Mouse (Mus musculus) heart, postnatal 10 days (tissue): ENCODE measurements around the gene Ddx11. TPM values are rescaled to one million over a fixed set of nuclear protein-coding genes. Genes with fewer than 3 reads are reported as not detected.

ENCODE experiments used
- DNase-seq, 2 experiments: peaks; one replicate each; pipeline ENCODE4 v3.0.0; 2021
- intact Hi-C: fragments of 180-260 bp; cut with DNase I; formaldehyde crosslinking; loops from one replicate; pipeline ENCODE4 v1.15.1; 2025
- total RNA-seq, 2 experiments: library from RNA; stranded (reverse); gene quantifications; 2 replicates each; pipeline ENCODE4 v1.2.3; 2021

Ddx11 gene
- total RNA-seq: 1 to 10 TPM; 2.9 to 4.3 TPM

DNA sequence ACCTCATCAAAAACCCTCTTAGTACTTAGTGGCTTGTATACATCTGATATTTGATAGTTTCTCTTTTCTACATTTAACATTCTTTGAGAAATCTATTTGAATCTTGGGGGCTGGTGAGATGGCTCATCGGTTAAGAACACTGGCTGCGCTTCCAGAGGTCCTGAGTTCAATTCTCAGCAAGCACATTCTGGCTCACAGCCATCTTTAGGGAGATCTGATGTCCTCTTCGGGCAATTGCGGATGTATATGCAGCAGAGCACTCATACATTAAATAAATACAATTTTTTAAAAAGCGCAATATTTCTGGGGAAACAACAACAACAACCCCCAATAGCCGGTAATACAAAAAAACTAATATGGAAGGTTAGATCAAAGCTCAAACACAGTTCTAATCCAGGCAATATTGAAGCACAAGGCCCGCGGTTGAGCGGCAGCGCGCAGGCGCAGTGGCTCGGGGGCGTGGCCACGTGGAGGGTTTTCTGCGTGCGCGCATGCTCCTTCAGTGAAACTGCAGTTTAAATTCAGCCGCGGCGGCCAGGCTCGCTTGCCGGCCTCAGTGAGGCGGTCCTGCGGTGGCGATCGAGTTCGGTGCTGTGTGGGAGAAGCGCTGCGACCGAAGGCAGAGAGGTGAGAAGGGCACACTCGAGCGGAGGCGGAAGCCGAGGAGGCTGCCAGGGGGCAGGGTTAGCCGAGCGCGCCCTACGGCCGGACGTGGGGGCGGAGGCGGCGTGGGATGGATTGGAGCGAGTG is at the start of gene Ddx11:
Ddx11 (plus strand) TSS at position 455 of the 750 bp plus-strand sequence.
- intact Hi-C loops: no loop called here
- DNase-seq: peak; percentile 95 to 97

DNA sequence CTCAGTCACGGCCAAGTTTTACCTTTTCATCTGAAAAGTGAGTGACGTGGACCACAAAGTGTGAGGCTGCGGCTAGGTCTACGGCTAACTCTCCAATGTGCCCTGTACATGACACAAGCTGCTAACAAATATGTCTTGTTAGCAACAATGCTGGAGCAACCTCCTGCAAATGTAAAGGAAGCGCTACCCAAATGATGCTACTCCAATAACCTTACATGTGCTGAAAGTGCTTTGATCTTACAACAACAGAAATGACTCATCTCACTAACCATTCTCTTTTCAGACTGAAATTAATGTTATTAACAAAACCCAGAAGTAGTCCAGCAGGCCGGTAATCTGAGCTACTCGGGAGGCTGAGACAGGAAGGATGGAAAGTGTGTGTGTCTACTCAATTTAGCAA is 49.3 kb upstream of the Ddx11 start:
- no peak for DNase-seq
- intact Hi-C loops: no loop called here

DNA sequence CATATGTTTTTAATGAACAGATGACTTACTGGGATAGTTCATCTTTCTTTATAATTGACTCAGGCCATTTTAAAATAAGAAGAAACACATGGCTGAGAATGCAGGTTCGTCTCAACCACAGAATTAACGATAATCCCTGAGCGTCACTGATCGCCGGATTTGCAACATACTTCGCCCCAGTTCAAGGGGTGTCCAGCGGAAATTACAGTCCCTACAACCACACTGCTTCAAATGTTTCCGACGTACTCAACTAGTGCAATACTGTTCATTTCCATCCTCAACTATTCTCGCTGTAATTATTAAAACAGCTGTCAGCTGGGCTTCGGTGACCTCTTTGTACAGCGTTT is 47.5 kb upstream of the Ddx11 start:
- DNase-seq: no peak
- intact Hi-C loops: no loop called here

DNA sequence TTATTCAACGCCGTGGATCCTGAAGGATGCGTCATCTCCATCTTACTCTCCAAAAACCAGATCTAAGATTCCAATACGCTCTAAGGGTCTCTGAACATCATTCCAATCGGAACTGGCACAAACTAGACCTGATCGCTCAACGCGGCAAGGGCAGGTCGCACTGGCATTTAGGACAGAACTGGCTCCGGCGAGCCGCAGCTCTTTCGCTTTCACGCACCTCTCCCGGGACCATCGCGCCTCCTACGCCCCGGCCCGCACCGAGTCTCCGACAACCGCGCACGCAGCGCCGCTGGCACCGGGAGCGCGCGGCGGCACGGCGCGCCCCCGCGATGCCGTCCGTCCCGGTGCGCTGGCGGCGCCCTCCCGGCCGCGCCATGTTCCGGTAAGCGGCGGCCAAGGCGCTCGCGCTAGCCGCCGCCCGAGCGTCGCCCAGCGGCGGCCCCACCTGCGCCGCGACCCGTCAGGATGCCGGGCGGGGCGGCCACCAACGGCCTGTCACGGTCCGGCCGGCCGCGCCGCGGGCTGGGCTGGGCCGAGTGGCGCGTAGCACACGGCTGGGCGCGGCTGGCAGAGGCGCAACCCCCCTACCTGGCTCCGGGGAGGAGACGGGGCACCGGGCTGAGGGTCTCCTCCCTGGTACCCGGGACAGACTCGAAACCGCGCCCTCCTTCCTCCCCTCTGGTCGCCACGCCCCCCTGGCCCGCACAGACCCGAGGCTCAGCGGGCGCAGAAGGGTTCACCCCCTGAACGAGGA is 47.0 kb upstream of the Ddx11 start:
- intact Hi-C loops: no loop called here
- peak; percentile 42 to 53 for DNase-seq

DNA sequence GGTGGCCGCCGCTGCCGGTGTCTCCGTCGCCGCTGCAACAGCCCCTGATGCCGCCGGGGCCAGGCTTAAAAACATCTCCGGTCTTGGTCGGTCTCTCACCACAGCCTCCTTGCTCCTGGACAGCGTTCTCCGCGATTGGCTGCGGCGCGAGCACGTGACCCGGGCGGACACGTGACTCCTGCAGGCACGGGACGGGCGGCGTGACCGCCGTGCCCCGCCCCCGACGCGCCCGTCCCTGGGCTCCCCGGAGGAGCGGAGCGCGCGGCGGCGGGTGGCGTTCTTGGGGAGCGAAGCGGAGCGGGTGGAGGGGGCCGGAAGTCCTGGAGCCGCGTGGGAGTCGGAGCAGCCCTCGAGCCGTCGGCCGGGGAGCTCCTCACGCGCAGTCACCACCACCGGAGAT is 46.4 kb upstream of the Ddx11 start, which contains the start of gene Ankrd12:
Ankrd12 (minus strand) TSS at position 156 of the 400 bp plus-strand sequence.
- peak; percentile 97 to 98 for DNase-seq
- intact Hi-C loops: loop anchor here (1.0 kb wide), 1 partner anchor 24 kb away; the partner anchor contains the start of gene Ndufv2

DNA sequence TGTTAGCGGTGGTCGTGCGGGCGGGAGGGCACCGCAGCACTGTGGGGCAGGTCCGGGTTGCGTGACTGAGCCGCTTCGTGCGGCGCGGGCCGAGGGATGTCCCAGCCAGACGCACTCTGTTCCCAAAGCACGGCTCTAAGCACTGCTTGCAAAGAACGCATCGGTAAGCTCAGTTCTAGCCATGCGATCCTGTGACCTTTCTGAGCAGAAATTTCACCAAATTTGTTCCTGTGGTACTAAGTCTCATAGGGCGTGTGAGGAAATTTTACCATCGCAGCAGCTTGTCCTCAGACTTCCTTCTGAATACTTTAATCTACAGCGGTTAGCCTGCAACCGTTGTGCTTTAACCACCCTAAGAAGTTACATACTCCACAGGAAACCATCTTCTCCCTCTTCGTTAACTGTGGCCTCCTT is 45.9 kb upstream of the Ddx11 start:
- DNase-seq: no peak
- intact Hi-C loops: loop anchor here (1.0 kb wide), 1 partner anchor 24 kb away; the partner anchor contains the start of gene Ndufv2

DNA sequence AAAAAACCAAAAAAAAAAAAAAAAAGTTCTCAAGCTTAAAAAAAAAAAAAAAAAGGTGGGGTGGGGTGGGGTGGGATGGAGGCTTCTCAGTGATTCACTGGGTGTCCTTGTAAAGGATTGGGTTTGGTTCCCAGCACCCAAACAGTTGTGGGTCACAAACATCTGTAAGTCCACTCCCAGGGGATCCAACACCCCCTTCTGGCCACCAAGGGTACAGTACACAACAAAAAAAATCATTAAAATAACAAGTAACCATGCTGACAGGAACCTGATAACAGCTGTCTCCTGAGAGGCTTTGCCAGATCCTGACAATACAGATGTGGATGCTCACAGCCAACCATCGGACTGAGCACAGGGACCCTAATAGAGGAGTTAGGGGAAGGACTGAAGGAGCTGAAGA is 38.8 kb upstream of the Ddx11 start:
- intact Hi-C loops: no loop called here

DNA sequence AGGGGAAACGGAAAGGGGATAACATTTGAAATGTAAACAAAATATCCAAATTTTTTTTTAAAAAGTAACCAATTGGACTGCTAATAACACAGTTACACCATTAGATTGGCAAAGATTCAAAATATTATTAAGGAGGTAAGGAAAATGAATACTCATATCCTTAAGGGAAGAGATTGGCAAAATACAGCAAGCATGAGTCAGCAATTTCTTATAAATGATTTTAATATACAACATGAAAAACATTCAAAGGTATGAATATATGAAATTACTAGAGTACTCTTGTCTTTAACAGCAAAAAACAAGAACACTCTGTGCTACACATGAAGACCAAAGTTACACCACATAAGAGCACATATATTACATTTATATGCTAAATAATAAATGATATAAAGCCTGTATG is 38.3 kb upstream of the Ddx11 start:
- DNase-seq: no peak
- intact Hi-C loops: no loop called here

More for the DNA sequence above, 38.8 kb upstream of the Ddx11 start:
- DNase-seq: no peak

DNA sequence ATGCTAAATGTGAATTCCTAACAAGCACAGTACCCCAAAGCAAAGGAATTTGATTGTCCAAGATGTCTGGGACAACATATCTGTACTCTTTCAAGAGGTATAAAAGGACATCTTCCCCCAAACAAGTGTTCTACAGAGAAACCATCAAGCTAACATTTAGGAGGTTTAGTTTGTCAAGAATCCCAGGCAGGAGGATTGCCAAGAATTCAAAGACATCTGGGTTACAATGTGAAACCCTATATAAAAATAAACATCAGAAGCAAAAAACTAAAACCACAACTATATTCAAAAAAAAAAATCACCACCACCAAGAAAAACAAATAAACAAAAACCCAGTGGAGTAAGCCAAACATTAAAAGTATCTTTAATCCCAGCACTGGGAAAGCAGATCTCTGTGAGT is 33.1 kb upstream of the Ddx11 start:
- no peak for DNase-seq
- intact Hi-C loops: no loop called here

DNA sequence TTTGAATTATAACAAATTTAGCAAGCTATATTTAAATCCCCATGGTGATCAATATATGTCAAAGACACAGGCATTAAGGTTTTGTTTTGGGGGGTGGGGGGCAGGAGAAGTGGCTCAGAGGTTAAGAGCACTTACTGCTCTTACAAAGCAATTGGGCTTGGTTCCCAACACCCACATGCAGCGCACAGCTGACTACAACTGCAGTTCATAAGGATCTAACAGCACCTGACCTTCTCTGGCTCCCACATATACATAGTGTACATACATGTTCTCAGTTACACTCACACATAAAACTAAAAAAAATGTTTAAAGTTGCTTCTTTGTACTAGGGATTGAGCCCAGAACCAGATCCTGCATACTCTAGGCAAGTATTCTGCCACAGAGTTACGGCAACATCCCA is 31.9 kb upstream of the Ddx11 start:
- intact Hi-C loops: no loop called here
- DNase-seq: no peak

DNA sequence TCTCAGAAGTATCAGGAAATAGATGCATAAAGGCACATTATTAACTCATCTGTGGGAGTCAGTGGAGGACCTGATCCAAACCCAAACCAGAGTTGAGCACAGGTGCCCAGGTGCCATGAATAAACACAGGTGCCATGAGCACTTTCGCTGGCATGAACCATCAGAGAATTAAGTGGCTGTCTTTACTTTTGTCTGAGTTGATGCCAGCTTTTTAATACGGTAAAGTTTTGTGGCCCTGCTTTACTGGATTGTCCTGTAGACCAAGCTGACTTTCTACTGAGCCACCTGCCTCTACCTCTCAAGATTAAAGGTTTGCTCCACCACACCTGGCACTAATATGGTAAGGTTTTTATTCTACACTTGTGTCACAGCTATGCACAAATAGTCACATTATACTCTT is 31.3 kb upstream of the Ddx11 start:
- intact Hi-C loops: no loop called here

DNA sequence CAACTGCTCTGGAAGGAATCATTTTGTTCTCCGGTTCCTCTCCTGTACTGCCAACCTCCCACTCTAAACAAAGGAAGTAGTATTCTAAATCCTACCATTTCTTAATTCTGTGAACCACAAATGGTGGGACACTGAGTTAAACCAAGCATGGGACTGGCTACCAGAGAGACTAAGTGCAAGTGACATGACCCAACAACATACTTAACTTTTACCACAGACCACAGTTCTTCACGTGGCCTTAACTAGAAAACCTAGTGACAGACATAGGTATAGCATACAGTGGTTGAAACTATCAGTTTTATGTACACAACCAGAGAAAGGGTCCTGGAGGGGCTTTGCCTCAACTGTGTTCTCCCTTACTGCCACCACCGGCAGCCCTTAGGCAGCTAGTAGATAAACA is 30.7 kb upstream of the Ddx11 start:
- no peak for DNase-seq
- intact Hi-C loops: no loop called here

More for the DNA sequence above, 31.3 kb upstream of the Ddx11 start:
- DNase-seq: no peak

DNA sequence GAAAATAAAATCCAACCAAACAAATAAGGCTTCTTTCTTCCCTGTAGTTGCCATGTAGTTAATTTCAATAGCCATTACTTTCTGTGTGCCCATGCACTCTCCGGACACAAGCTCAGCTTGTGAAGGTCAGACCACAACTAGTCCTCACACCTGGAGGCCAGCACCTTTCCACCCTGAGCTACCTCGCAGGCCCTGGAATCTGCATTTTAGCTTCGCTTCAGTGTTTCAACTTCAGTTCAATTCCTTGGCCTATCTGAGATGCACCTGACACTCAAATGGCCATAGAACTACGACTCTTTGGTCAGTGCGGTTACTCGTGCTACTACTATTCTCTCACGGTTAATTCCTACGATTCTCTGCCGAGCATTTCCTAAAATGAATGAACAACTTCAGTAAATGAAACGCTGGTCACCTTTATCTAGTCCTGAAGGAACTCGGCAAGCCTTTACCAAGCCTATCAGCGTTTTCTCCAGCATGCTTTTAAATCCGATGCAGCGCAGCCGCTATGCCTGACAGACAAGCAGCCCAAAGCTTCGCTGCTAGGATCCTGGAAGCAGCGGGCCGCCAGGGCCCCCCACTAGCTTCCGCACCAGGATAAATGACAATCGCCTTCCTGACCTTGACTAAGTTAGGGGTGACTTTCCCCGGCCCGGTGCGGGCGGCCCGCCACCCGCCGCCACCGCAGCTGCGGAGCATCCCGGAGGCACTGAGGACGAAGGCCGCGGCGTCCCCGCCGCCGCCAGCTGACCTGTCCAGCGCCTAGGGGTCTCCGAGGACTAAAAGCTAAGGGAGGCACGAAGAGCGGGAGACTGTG is 22.5 kb upstream of the Ddx11 start:
- peak in 1 of 2 experiments; percentile 46 for DNase-seq
- intact Hi-C loops: loop anchor here (1.0 to 10.0 kb wide), 2 partner anchors 23 to 396 kb away; partner anchors contain the start of gene Ankrd12

DNA sequence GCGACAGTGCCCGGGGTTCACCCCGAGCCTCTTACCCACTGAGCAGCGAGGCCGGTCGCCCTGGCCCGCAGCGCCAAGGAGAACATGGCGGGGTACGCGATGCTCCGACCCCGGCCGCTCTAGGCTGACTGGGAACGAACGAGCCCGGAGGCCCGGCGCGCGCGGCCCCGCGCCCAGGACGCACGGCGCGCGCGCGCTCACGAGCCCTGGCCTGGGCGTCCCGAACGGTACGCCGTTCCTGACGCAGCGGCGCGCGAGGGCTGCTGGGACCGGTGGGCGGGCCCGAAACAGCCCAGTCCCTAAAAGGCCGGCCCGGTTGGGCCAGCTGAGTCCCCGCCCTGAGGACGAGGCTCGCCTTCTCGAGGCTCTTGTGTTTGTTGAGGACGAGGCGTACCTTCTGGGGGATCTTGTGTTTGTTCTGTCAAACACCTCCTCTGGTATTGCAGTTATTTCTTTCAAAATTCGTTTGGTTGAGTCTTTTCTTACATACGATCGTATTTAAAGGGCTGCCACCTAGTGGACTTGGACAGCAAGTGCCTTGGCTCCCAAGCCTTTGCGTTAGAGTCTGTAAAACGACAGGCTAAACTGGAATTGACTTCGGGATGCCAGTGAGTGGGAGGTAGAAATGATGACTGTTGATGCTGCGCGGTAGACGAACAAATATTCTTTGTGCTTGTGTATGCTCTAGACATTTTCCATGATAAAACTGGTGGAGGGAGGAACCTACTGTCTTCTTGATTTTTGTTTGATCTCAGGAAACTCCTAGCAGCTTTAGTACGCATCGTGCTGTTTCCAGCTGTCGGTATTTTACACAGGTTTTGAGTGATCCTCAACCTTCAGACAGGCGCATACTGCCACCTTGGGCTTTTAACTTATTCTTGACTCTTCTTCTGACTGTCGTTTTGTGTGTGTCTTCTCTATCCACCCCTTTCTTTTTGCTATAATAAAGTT is 21.7 kb upstream of the Ddx11 start, which contains the start of gene Ndufv2:
Ndufv2 (minus strand) TSS at position 180 of the 951 bp plus-strand sequence.
- peak; percentile 93 to 95 for DNase-seq
- intact Hi-C loops: loop anchor here (1.0 to 10.0 kb wide), 2 partner anchors 24 to 397 kb away; partner anchors contain the start of gene Ankrd12

DNA sequence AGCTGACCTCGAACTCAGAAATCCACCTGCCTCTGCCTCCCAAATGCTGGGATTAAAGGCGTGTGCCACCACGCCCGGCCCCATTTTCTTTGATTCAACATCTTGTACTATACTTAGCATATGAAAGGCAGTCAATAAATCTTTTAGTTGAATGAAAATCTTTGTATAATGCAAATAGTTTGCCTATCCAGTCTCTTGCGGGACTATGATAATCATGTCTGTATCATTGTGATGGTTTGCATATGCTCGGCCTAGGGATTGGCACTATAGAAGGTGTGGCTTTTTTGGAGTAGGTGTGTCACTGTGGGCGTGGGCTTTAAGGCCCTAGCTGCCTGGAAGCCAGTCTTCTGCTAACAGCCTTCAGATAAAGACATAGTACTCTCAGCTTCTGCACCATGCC is 19.2 kb upstream of the Ddx11 start:
- DNase-seq: no peak
- intact Hi-C loops: loop anchor here (10.0 kb wide), 1 partner anchor 399 kb away; no protein-coding TSS in a partner anchor

DNA sequence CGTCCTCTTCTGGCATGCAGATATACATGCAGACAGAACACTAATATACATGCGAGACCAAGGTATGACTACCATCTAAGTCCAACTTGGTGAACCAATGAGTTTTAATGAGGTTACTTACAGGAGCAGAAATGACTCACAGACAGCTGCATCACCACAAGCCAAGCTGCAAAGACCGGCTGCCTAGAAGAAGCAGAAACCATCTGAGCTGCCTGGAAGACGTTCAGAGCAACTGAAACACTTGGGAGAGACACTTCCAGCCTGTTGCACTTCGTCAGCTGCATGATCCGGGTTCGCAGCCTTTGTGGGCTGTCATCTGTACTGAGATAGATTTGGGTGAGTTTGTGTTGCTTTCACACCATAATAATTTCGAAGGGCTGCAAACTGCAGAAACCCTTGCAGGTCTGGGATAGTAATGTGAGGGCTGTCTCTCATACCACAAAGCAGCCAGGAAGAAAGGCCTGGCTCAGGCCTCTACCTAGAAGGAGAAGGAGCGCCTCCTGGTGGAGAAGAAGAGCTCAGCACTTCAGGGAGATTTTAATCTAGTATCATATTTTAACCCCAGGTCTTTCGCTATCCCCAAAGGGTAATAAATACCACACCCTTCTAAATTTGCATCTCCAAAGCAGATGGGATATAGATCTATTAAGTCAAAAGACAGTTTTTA is 16.6 kb upstream of the Ddx11 start:
- intact Hi-C loops: loop anchor here (2.0 to 10.0 kb wide), 4 partner anchors 44 to 402 kb away; no protein-coding TSS in a partner anchor
- peak; percentile 65 to 83 for DNase-seq

DNA sequence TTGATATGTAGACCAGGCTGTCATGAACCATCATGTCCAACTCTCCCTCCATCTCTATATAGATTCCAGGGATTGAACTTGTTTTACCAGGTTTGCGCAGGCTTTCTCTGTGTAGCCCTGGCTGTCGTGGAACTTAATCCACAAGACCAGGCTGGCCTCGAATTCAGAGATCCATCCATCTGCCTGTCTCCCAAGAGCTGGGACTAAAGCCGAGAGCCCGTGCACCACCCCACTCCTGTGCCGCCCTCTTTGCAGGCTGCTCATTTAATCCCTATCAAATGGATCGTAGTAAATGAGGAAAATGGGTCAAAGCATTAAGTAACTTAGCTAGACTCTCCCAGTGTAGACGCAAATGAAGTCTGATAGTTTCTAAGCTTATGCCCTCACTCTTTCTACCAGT is 15.9 kb upstream of the Ddx11 start:
- intact Hi-C loops: loop anchor here (2.0 to 10.0 kb wide), 4 partner anchors 45 to 403 kb away; no protein-coding TSS in a partner anchor

DNA sequence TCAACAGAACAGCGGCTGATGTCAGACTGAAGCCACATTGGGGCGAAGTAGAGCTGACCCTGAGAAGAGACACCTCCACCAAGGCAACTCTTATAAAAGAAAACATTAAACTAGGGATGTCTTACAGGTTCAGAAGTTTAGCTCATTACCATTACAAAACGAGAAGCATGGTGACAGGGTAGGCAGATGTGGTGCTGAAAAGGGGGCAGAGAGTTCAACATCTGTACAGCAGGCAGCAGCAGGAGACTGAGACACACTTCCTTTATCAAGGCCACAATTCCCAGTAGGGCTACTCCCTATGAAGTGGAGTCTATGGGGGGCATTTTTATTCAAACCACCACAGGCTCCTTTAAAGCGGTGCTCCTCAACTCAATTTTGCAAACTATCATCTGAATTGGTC is 15.1 kb upstream of the Ddx11 start:
- DNase-seq: no peak
- intact Hi-C loops: loop anchor here (5.0 to 10.0 kb wide), 2 partner anchors 46 to 403 kb away; no protein-coding TSS in a partner anchor

More for the DNA sequence above, 15.9 kb upstream of the Ddx11 start:
- DNase-seq: no peak

DNA sequence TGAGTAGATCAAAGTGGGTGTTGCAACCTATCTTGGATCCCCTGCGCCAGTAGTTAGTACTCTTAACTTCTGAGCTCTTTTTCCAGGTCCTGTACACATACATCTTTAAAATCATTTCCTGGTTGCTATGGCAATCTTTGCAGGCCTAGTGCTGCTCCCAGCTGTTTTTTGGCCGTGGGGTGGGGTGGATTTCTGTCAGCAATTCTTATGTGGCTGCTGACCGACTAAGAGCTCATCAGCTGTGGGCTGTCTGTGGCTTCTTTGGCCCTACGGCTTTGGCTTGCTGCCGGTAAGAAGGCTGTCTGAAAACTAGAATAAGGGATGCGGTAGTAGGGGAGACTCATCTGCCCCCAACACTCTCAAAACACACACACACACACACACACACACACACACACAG is 12.6 kb upstream of the Ddx11 start:
- DNase-seq: peak; percentile 64 to 66
- intact Hi-C loops: no loop called here
